Mouse (Mus musculus) splenic B cell, adult 2 months (primary cell): ENCODE results near the gene Iqcg.
A peak's percentile ranks its signal among the peaks of the same experiment; 100 is the strongest.

Experiments used
- DNase-seq: peaks from one replicate; pipeline ENCODE4 v3.0.0-alpha.2; 2011; ENCODE audit warnings: low read depth, low spot score
- H3K27me3 ChIP-seq: 2 replicates; pipeline ENCODE4 v1.6.1; 2012; ENCODE audit warnings: mild to moderate bottlenecking, low read length, moderate library complexity, mixed read lengths; ENCODE audit not compliant: control insufficient read depth, poor library complexity, insufficient read depth, severe bottlenecking
- H3K36me3 ChIP-seq: 2 replicates; pipeline ENCODE4 v1.6.1; 2012; ENCODE audit warnings: mild to moderate bottlenecking, low read length, moderate library complexity, mixed read lengths; ENCODE audit not compliant: control insufficient read depth, poor library complexity, insufficient read depth, severe bottlenecking

Iqcg gene

GRCm38 (mm10) chr16:32980227-32980626 is 75.8 kb downstream of the Iqcg start:
- H3K27me3 ChIP-seq = no peaks in the 10 kb centered on the region
- H3K36me3 ChIP-seq = peaks cover 21% of the 10 kb centered on the region
- DNase-seq = no peak

DNA sequence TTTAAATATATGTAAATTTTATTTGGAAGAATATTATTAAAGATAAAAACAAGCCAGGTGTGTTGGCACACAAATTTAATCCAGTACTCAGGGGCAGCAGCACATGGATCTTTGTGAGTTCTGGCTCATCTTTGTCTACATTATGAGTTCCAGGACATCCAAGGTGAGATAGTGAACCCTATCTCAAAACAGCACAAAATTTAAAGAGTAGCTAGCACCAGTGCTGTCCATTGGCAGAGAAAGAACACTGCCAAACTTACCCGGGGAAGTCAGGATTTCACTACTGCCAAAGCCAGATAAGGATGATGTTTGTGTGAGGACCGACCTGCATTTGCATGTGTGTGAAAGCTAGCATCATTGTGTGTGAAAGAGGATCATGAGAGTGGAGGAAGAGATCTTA is 83.0 kb downstream of the Iqcg start:
- H3K27me3 ChIP-seq = no peaks in the 10 kb centered on the region
- DNase-seq = no peak
- H3K36me3 ChIP-seq = peaks cover 3% of the 10 kb centered on the region

DNA sequence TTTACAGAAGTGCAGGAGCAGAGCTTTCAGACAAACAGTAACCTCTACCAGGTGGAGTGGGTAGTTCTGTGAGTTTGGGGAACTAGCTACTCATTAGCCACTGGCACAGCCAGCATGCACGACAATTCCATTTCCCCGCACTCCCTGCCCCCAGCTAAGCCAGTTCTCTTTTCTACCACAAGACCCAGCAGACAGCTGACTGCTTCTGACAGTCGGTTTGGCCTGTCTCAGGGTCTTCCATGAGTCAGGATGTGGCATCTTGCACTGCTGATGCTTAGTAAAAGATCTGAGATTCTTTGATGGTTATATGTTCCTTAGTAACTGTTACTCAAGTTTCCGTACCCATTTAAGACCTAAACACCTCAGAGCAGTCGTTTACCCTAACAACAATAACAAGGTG is 83.5 kb downstream of the Iqcg start:
- no peaks in the 10 kb centered on the region for H3K27me3 ChIP-seq
- peak; percentile 53 for DNase-seq
- peaks cover 2% of the 10 kb centered on the region for H3K36me3 ChIP-seq
